Mouse (Mus musculus): ENCODE data around the gene Ankrd50.

DNA sequence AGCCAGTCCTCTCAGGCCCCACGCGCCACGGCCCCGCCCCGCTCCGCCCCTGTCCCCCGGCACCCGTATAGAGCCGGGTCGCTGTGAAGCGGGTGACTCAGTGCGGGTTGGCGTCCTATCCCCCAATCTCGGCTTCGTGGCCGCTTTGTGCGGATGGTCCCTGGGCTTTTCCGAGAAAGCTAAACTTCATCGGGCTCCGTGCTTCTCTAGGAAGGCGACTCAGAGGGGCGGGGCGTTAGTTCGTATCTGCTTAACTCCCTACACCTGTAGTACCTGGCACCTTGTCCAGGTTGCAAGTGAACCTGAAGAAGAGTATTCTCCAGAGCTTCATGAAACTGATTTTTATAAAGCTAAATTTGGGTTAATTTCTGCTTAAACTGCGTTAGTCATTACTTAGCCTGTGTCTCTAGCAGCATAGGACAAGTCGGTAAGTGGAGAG lies 482 bp upstream of the Ankrd50 start:
- TF ChIP-seq EP300 (IDR thresholded peaks at IDR 0.05; ENCODE audit: insufficient read depth, low read depth, low read length) = no peak
- no peak for TF ChIP-seq CTCF (IDR thresholded peaks at IDR 0.05)
- peak; percentile 85 for TF ChIP-seq POLR2A (IDR thresholded peaks at IDR 0.05; ENCODE audit: insufficient read depth, low read depth, low read length)
